8 mouse cellular contexts compared by ENCODE assay signal in genomic region chr11:120086702-120087152, GRCm38 (mm10). TPM values are rescaled to one million over a fixed set of nuclear protein-coding genes. Genes with fewer than 3 reads are reported as not detected.
DNase-seq lines count a peak whose midpoint lies in the region; ATAC-seq and TF ChIP-seq lines count a peak whose summit lies in the region.

Gene Cep131 (minus strand): TSS chr11:120086827.

- under 1% methylated on average over 38 of the region's 42 CpGs for WGBS in hindbrain, postnatal 0 days

- TF ChIP-seq CTCF in gastrocnemius, adult 2 months (IDR thresholded peaks at IDR 0.05), result no peak
- TF ChIP-seq CTCF in hindbrain, postnatal 0 days (IDR thresholded peaks at IDR 0.05; ENCODE audit: low read depth), result no peak
- no peak for TF ChIP-seq CTCF in left cerebral cortex, adult 2 months (IDR thresholded peaks at IDR 0.05)

- intact Hi-C loops in gastrocnemius, adult 2 months (cut with DNase I), result no loop called here
- intact Hi-C loops in left cerebral cortex, adult 2 months (cut with DNase I), result no loop called here

- H3K9ac ChIP-seq in hindbrain, postnatal 0 days (replicated peaks; ENCODE audit: low read length), result peak within 1 kb of the TSS; percentile 90

- peak within 1 kb of the TSS; percentile 95 for H3K27ac ChIP-seq in gastrocnemius, adult 2 months
- H3K27ac ChIP-seq in hindbrain, postnatal 0 days, result peak within 1 kb of the TSS; percentile 80
- peak within 1 kb of the TSS; percentile 97 for H3K27ac ChIP-seq in left cerebral cortex, adult 2 months

- H3K4me2 ChIP-seq in hindbrain, postnatal 0 days (ENCODE audit: low read depth, low read length), result peak within 1 kb of the TSS; percentile 87

- DNase-seq in ZHBTc4 (ENCODE audit: low read depth, low spot score), result peak; percentile 98
- DNase-seq in gastrocnemius, adult 2 months, result peak; percentile 99
- peak; percentile 99 for DNase-seq in hindbrain, postnatal 0 days (ENCODE audit: low spot score)
- DNase-seq in left cerebral cortex, adult 2 months (ENCODE audit: extremely low spot score in 1 of 2, low spot score in 2 of 2), result peak; percentile 96 to 97
- peak; percentile 97 to 98 for DNase-seq in right cerebral cortex, adult 2 months (ENCODE audit: low spot score in 2 of 2)
- DNase-seq in urinary bladder, postnatal 14 days (ENCODE audit: low spot score), result peak; percentile 98

- no peaks in the 10 kb centered on the region for H3K27me3 ChIP-seq in hindbrain, postnatal 0 days (ENCODE audit: insufficient read depth, low read length)

- peak; percentile 98 for ATAC-seq in common myeloid progenitor, adult 5-6 weeks (replicated peaks; ENCODE audit: low read depth, poor library complexity, severe bottlenecking)
- ATAC-seq in hindbrain, postnatal 0 days, result peak; percentile 99
- peak; percentile 99 for ATAC-seq in megakaryocyte, adult 5-6 weeks (ENCODE audit: poor library complexity, severe bottlenecking)

- no peaks in the 10 kb centered on the region for H3K9me3 ChIP-seq in hindbrain, postnatal 0 days (ENCODE audit: low read length)

- peaks cover 21% of the 10 kb centered on the region for H3K36me3 ChIP-seq in hindbrain, postnatal 0 days (ENCODE audit: insufficient read depth, low read length)

- peaks cover 10% of the 10 kb centered on the region; the same call in 1 of the 2 replicates for H3K4me1 ChIP-seq in hindbrain, postnatal 0 days (ENCODE audit: insufficient read depth, low read length)

- peak within 1 kb of the TSS; percentile 80 for H3K4me3 ChIP-seq in gastrocnemius, adult 2 months
- H3K4me3 ChIP-seq in hindbrain, postnatal 0 days (ENCODE audit: low read length), result peak within 1 kb of the TSS; percentile 74
- H3K4me3 ChIP-seq in left cerebral cortex, adult 2 months, result peak within 1 kb of the TSS; percentile 99

RNA-seq across cellular contexts. Expression of gene Cep131, which starts in this region (rescaled TPM):
- 31.4 and 34.0 TPM in 2 replicates for total RNA-seq in common myeloid progenitor, adult 5-6 weeks (2017)
- 1 to 10 TPM; 5.3 to 9.5 TPM for total RNA-seq in gastrocnemius, adult 2 months (2021)
- total RNA-seq in hindbrain, postnatal 0 days (2014; rRNA removed), result 18.5 and 18.7 TPM in 2 replicates
- polyA plus RNA-seq in hindbrain, postnatal 0 days (2015; fragmentation: Nextera tagmentation; extraction: Ambion mirVana), result 23.3 and 26.4 TPM in 2 replicates
- total RNA-seq in left cerebral cortex, adult 2 months (2021), result 10 to 100 TPM; 33.8 to 37.1 TPM
- 5.2 and 5.8 TPM in 2 replicates for total RNA-seq in megakaryocyte, adult 5-6 weeks (2015)
- 9.3 and 16.3 TPM in 2 replicates for total RNA-seq in megakaryocyte, adult 5-6 weeks (2017)

Comparison
In these comparisons a context has a peak if more than half of its experiments do, and no peak if none do; other contexts are left out.
1. Peak in every context shown above with its lines: DNase-seq, ATAC-seq, H3K4me3 ChIP-seq and H3K27ac ChIP-seq.